Mouse (Mus musculus) midbrain, embryonic 13.5 days (tissue): ENCODE data around the gene Rasa3. TPM values are rescaled to one million over a fixed set of nuclear protein-coding genes. Genes with fewer than 3 reads are reported as not detected.

Source experiments
- ATAC-seq: fragments of 200-750 bp; cut with Nextera tagmentation; 2 replicates; pipeline ENCODE4 v1.8.0; 2017; ENCODE audit warnings: mild to moderate bottlenecking, moderate TSS enrichment, moderate library complexity
- H3K27ac ChIP-seq: fragments of 300-500 bp; sonication (generic); 2 replicates; pipeline ENCODE4 v1.5.1; 2015; ENCODE audit warnings: inconsistent platforms, mild to moderate bottlenecking, moderate library complexity
- H3K27me3 ChIP-seq: fragments of 300-500 bp; sonication (generic); 2 replicates; pipeline ENCODE4 v1.6.1; 2015; ENCODE audit warnings: mild to moderate bottlenecking, inconsistent platforms
- H3K36me3 ChIP-seq: fragments of 300-500 bp; sonication (generic); 2 replicates; pipeline ENCODE4 v1.6.1; 2015; ENCODE audit warnings: mild to moderate bottlenecking, inconsistent platforms
- H3K4me1 ChIP-seq: fragments of 300-500 bp; sonication (generic); replicated peaks from 2 replicates; pipeline ENCODE4 v1.6.1; 2015; ENCODE audit warnings: inconsistent platforms
- H3K4me2 ChIP-seq: fragments of 300-500 bp; sonication (generic); replicated peaks from 2 replicates; pipeline ENCODE4 v1.6.1; 2015; ENCODE audit warnings: moderate library complexity, mild to moderate bottlenecking, inconsistent platforms
- H3K4me3 ChIP-seq: fragments of 300-500 bp; sonication (generic); replicated peaks from 2 replicates; pipeline ENCODE4 v1.5.1; 2015; ENCODE audit warnings: mild to moderate bottlenecking, inconsistent platforms
- H3K9ac ChIP-seq: fragments of 300-500 bp; sonication (generic); replicated peaks from 2 replicates; pipeline ENCODE4 v1.6.1; 2015; ENCODE audit warnings: mild to moderate bottlenecking, inconsistent platforms
- H3K9me3 ChIP-seq: fragments of 300-500 bp; sonication (generic); 2 replicates; pipeline ENCODE4 v1.6.1; 2016; ENCODE audit warnings: mild to moderate bottlenecking, inconsistent platforms
- WGBS: fragments of 180-500 bp; shearing (Covaris S2); methylation state at CpG from one replicate; pipeline ENCODE4 v1.1.7; 2015; 5-methylcytosine and 5-hydroxymethylcytosine counted together
- polyA plus RNA-seq: library from polyadenylated mRNA; unstranded; fragments of >200 nt; fragmentation: Nextera tagmentation; extraction: Ambion mirVana; gene quantifications from 2 replicates; pipeline ENCODE4 v1.2.1, GENCODE M21; 2015

The Rasa3 gene
- polyA plus RNA-seq, 1 experiment from 2014 or later, result 20.6 TPM

GRCm38 (mm10) chr8:13531602-13532171, 145.7 kb downstream of the Rasa3 start:
- H3K9me3 ChIP-seq, result peaks cover 4% of the 10 kb centered on the region; the same call in 1 of the 2 replicates
- no peaks in the 10 kb centered on the region for H3K36me3 ChIP-seq
- ATAC-seq, result no peak
- no peak overlapping the region for H3K4me2 ChIP-seq
- no peak overlapping the region for H3K9ac ChIP-seq
- no peak overlapping the region for H3K4me3 ChIP-seq
- WGBS, result 78% methylated on average over 9 of the region's 9 CpGs
- no peaks in the 10 kb centered on the region for H3K27me3 ChIP-seq
- H3K27ac ChIP-seq, result no peak overlapping the region
- peaks cover 20% of the 10 kb centered on the region; the same call in 1 of the 2 replicates for H3K4me1 ChIP-seq

GRCm38 (mm10) chr8:13530941-13531340, 146.5 kb downstream of the Rasa3 start:
- Histone ChIP-seq H3K4me1 (peaks cover 20% of the 10 kb centered on the region; the same call in 1 of the 2 replicates), H3K27ac (no peak overlapping the region), H3K27me3 (no peaks in the 10 kb centered on the region), H3K9ac (no peak overlapping the region), H3K4me2 (no peak overlapping the region), H3K9me3 (peaks cover 4% of the 10 kb centered on the region; the same call in 1 of the 2 replicates), H3K4me3 (no peak overlapping the region), H3K36me3 (no peaks in the 10 kb centered on the region)
- 54% methylated on average over 5 of the region's 5 CpGs for WGBS
- ATAC-seq, result peak; percentile 62; the same call in 1 of the 2 replicates

- H3K36me3 ChIP-seq, result no peaks in the 10 kb centered on the region
- 85% methylated on average over 3 of the region's 3 CpGs for WGBS
- H3K4me2 ChIP-seq, result no peak overlapping the region
- no peak overlapping the region for H3K27ac ChIP-seq
- H3K4me1 ChIP-seq, result peaks cover 20% of the 10 kb centered on the region; the same call in 1 of the 2 replicates
- ATAC-seq, result peak; percentile 27; the same call in 1 of the 2 replicates
- H3K27me3 ChIP-seq, result no peaks in the 10 kb centered on the region
- H3K9ac ChIP-seq, result no peak overlapping the region
- peaks cover 4% of the 10 kb centered on the region; the same call in 1 of the 2 replicates for H3K9me3 ChIP-seq
- no peak overlapping the region for H3K4me3 ChIP-seq
Observed at GRCm38 (mm10) chr8:13530401-13530800, 147.0 kb downstream of the Rasa3 start.

GRCm38 (mm10) chr8:13529891-13530316, 147.5 kb downstream of the Rasa3 start:
- H3K4me3 ChIP-seq, result no peak overlapping the region
- no peaks in the 10 kb centered on the region for H3K36me3 ChIP-seq
- no peaks in the 10 kb centered on the region for H3K27me3 ChIP-seq
- peaks cover 20% of the 10 kb centered on the region; the same call in 1 of the 2 replicates for H3K4me1 ChIP-seq
- H3K9ac ChIP-seq, result no peak overlapping the region
- WGBS, result 72% methylated on average over 7 of the region's 7 CpGs
- H3K9me3 ChIP-seq, result peaks cover 4% of the 10 kb centered on the region; the same call in 1 of the 2 replicates
- H3K4me2 ChIP-seq, result no peak overlapping the region
- H3K27ac ChIP-seq, result no peak overlapping the region
- ATAC-seq, result 0 out of 2 replicates have a peak, but pooled peaks have one; percentile 24

- ATAC-seq, result no peak
- H3K4me1 ChIP-seq, result peaks cover 20% of the 10 kb centered on the region; the same call in 1 of the 2 replicates
- no peaks in the 10 kb centered on the region for H3K27me3 ChIP-seq
- H3K27ac ChIP-seq, result no peak overlapping the region
- 74% methylated on average over 15 of the region's 15 CpGs for WGBS
- no peak overlapping the region for H3K4me2 ChIP-seq
- H3K4me3 ChIP-seq, result no peak overlapping the region
- peaks cover 4% of the 10 kb centered on the region; the same call in 1 of the 2 replicates for H3K9me3 ChIP-seq
- no peak overlapping the region for H3K9ac ChIP-seq
- H3K36me3 ChIP-seq, result no peaks in the 10 kb centered on the region
Observed at GRCm38 (mm10) chr8:13529011-13529840, 148.2 kb downstream of the Rasa3 start.

GRCm38 (mm10) chr8:13521392-13521791, 156.0 kb downstream of the Rasa3 start:
- Histone ChIP-seq H3K9me3 (no peaks in the 10 kb centered on the region), H3K4me3 (no peak overlapping the region), H3K4me1 (no peaks in the 10 kb centered on the region), H3K9ac (no peak overlapping the region), H3K36me3 (no peaks in the 10 kb centered on the region), H3K27me3 (no peaks in the 10 kb centered on the region), H3K4me2 (no peak overlapping the region), H3K27ac (no peak overlapping the region)
- WGBS, result 84% methylated on average over 7 of the region's 7 CpGs
- no peak for ATAC-seq

- Histone ChIP-seq H3K4me1 (no peaks in the 10 kb centered on the region), H3K4me3 (no peak overlapping the region), H3K9ac (no peak overlapping the region), H3K27ac (no peak overlapping the region), H3K27me3 (no peaks in the 10 kb centered on the region), H3K36me3 (no peaks in the 10 kb centered on the region), H3K4me2 (no peak overlapping the region), H3K9me3 (no peaks in the 10 kb centered on the region)
- ATAC-seq, result no peak
- 67% methylated on average over 6 of the region's 6 CpGs for WGBS
Observed at GRCm38 (mm10) chr8:13520349-13520748, 157.1 kb downstream of the Rasa3 start.

GRCm38 (mm10) chr8:13519503-13519902, 157.9 kb downstream of the Rasa3 start:
- Histone ChIP-seq H3K4me2 (no peak overlapping the region), H3K4me3 (no peak overlapping the region), H3K27me3 (no peaks in the 10 kb centered on the region), H3K9ac (no peak overlapping the region), H3K36me3 (no peaks in the 10 kb centered on the region), H3K4me1 (no peaks in the 10 kb centered on the region), H3K9me3 (no peaks in the 10 kb centered on the region), H3K27ac (no peak overlapping the region)
- WGBS, result 92% methylated on average over 9 of the region's 9 CpGs
- no peak for ATAC-seq

- no peak overlapping the region for H3K4me2 ChIP-seq
- H3K27me3 ChIP-seq, result no peaks in the 10 kb centered on the region
- WGBS, result 85% methylated on average over 6 of the region's 6 CpGs
- no peak overlapping the region for H3K9ac ChIP-seq
- H3K9me3 ChIP-seq, result no peaks in the 10 kb centered on the region
- H3K36me3 ChIP-seq, result no peaks in the 10 kb centered on the region
- ATAC-seq, result no peak
- H3K4me1 ChIP-seq, result no peaks in the 10 kb centered on the region
- H3K4me3 ChIP-seq, result no peak overlapping the region
- no peak overlapping the region for H3K27ac ChIP-seq
Observed at GRCm38 (mm10) chr8:13517284-13517781, 160.1 kb downstream of the Rasa3 start.

Other genes starting within 250 kb of the Rasa3 start
- gene Tmem255b, start 242.4 kb downstream of the Rasa3 start, polyA plus RNA-seq, result not detected in 2 replicates
- gene Gas6, start 183.1 kb downstream of the Rasa3 start, polyA plus RNA-seq, result 13.8 and 15.9 TPM in 2 replicates
- not detected in 2 replicates for gene 1700029H14Rik, start 115.1 kb downstream of the Rasa3 start, polyA plus RNA-seq
- gene Cfap97d2, start 28.3 kb upstream of the Rasa3 start, polyA plus RNA-seq, result 2.2 and 3.1 TPM in 2 replicates
- 193 and 199 TPM in 2 replicates for gene Cdc16, start 80.1 kb upstream of the Rasa3 start, polyA plus RNA-seq
- 41.9 and 42.7 TPM in 2 replicates for gene Upf3a, start 108.0 kb upstream of the Rasa3 start, polyA plus RNA-seq
- gene AF366264, start 160.8 kb upstream of the Rasa3 start, polyA plus RNA-seq, result not detected in 2 replicates
- gene Champ1, start 192.0 kb upstream of the Rasa3 start, polyA plus RNA-seq, result 47.0 and 51.2 TPM in 2 replicates
- 115 and 120 TPM in 2 replicates for gene Coprs, start 212.7 kb upstream of the Rasa3 start, polyA plus RNA-seq